In genomic region chr9:75808179-75808578, GRCm38 (mm10) we compare ENCODE assay signal across 4 mouse cellular contexts. TPM values are rescaled to one million over a fixed set of nuclear protein-coding genes. Genes with fewer than 3 reads are reported as not detected.
"Had no signal": no experiment of that assay in that cellular context is flagged by ENCODE, and none has a peak within 500 bp of the region (broad histone marks: within the 10 kb centered on the region; RNA-seq: fewer than 3 reads in every experiment).

No protein-coding gene starts in this region.

RNA-seq across cellular contexts. Expression of gene Bmp5, which starts 33.0 kb away (rescaled TPM):
- total RNA-seq: megakaryocyte, adult 5-6 weeks; monocyte, adult 5-6 weeks had no signal
- polyA plus RNA-seq: inflammation-experienced regulatory T-cells, adult 6 months; spleen, adult 2 months had no signal
